Comparison of ENCODE assay signal across 8 mouse cellular contexts in genomic region chr4:155042606-155043288, GRCm38 (mm10). TPM values are rescaled to one million over a fixed set of nuclear protein-coding genes. Genes with fewer than 3 reads are reported as not detected.
DNase-seq lines count a peak whose midpoint lies in the region; ATAC-seq and TF ChIP-seq lines count a peak whose summit lies in the region.

No protein-coding gene starts in this region.

- H3K4me2 ChIP-seq in lung, embryonic 14.5 days, result peak overlapping the region; percentile 59
- peak overlapping the region; percentile 58 for H3K4me2 ChIP-seq in intestine, embryonic 15.5 days (replicated peaks)

- peak; percentile 54 for DNase-seq in cerebellum, adult 11 months
- no peak for DNase-seq in cerebellum, adult 9-11 months
- DNase-seq in lung, embryonic 14.5 days, result no peak
- DNase-seq in lung, postnatal 4 days, result no peak
- peak; percentile 42 for DNase-seq in right cerebral cortex, postnatal 14 days
- DNase-seq in adrenal gland, postnatal 4 days (ENCODE audit: low spot score in 2 of 2), result no peak
- DNase-seq in natural killer cell, adult 2 months (ENCODE audit: low spot score in 2 of 2), result no peak

- no peak for TF ChIP-seq CTCF in lung, embryonic 14.5 days (IDR thresholded peaks at IDR 0.05; ENCODE audit: low read depth)

- no peak for ATAC-seq in lung, embryonic 14.5 days (ENCODE audit: insufficient read depth)
- 0 out of 2 replicates have a peak, but pooled peaks have one; percentile 8 for ATAC-seq in intestine, embryonic 15.5 days

- no peaks in the 10 kb centered on the region for H3K9me3 ChIP-seq in lung, embryonic 14.5 days (ENCODE audit: low read depth, low read length)
- H3K9me3 ChIP-seq in intestine, embryonic 15.5 days, result no peaks in the 10 kb centered on the region

- H3K36me3 ChIP-seq in lung, embryonic 14.5 days (ENCODE audit: insufficient read depth), result no peaks in the 10 kb centered on the region
- no peaks in the 10 kb centered on the region for H3K36me3 ChIP-seq in intestine, embryonic 15.5 days

- no peaks in the 10 kb centered on the region for H3K4me1 ChIP-seq in lung, embryonic 14.5 days (ENCODE audit: insufficient read depth)
- peaks cover 6% of the 10 kb centered on the region; the same call in 1 of the 2 replicates for H3K4me1 ChIP-seq in intestine, embryonic 15.5 days (replicated peaks)

- H3K4me3 ChIP-seq in lung, embryonic 14.5 days (ENCODE audit: low read depth, low read length), result peak overlapping the region; percentile 35
- peak overlapping the region; percentile 25 for H3K4me3 ChIP-seq in intestine, embryonic 15.5 days (replicated peaks)

- no peak overlapping the region for H3K9ac ChIP-seq in lung, embryonic 14.5 days
- no peak overlapping the region for H3K9ac ChIP-seq in intestine, embryonic 15.5 days

- peaks cover 48% of the 10 kb centered on the region for H3K27me3 ChIP-seq in lung, embryonic 14.5 days (ENCODE audit: insufficient read depth, low read length)
- H3K27me3 ChIP-seq in intestine, embryonic 15.5 days (replicated peaks), result peaks cover 45% of the 10 kb centered on the region

- WGBS in lung, embryonic 14.5 days, result 2% methylated on average over 51 of the region's 65 CpGs
- 11% methylated on average over 65 of the region's 65 CpGs for WGBS in intestine, embryonic 15.5 days

- H3K27ac ChIP-seq in lung, embryonic 14.5 days (ENCODE audit: low read depth), result no peak overlapping the region
- H3K27ac ChIP-seq in intestine, embryonic 15.5 days, result no peak overlapping the region

RNA-seq across cellular contexts. Expression of gene Plch2, which starts 13.8 kb away (rescaled TPM):
- 5.2 and 6.7 TPM in 2 replicates for polyA plus RNA-seq in lung, embryonic 14.5 days (2014; fragmentation: Nextera tagmentation; extraction: Ambion mirVana)
- polyA plus RNA-seq in intestine, embryonic 15.5 days (2015; fragmentation: Nextera tagmentation; extraction: Ambion mirVana), result 19.9 and 21.2 TPM in 2 replicates
- total RNA-seq in adrenal gland, postnatal 4 days (2021), result 1 to 10 TPM; 1.1 to 1.6 TPM

RNA-seq across cellular contexts. Expression of gene Pex10, which starts 24.1 kb away (rescaled TPM):
- polyA plus RNA-seq in lung, embryonic 14.5 days (2014; fragmentation: Nextera tagmentation; extraction: Ambion mirVana), result 7.0 and 9.4 TPM in 2 replicates
- polyA plus RNA-seq in intestine, embryonic 15.5 days (2015; fragmentation: Nextera tagmentation; extraction: Ambion mirVana), result 23.3 and 26.0 TPM in 2 replicates
- total RNA-seq in adrenal gland, postnatal 4 days (2021), result 10 to 100 TPM; 25.6 to 27.5 TPM

RNA-seq across cellular contexts. Expression of gene Rer1, which starts 43.4 kb away (rescaled TPM):
- polyA plus RNA-seq in lung, embryonic 14.5 days (2014; fragmentation: Nextera tagmentation; extraction: Ambion mirVana), result 160 and 177 TPM in 2 replicates
- polyA plus RNA-seq in intestine, embryonic 15.5 days (2015; fragmentation: Nextera tagmentation; extraction: Ambion mirVana), result 194 and 205 TPM in 2 replicates
- 10 to 100 TPM; 90.8 to 96.1 TPM for total RNA-seq in adrenal gland, postnatal 4 days (2021)

RNA-seq across cellular contexts. Expression of gene Morn1, which starts 43.6 kb away (rescaled TPM):
- polyA plus RNA-seq in lung, embryonic 14.5 days (2014; fragmentation: Nextera tagmentation; extraction: Ambion mirVana), result 5.2 TPM in 2 replicates
- 3.0 and 3.9 TPM in 2 replicates for polyA plus RNA-seq in intestine, embryonic 15.5 days (2015; fragmentation: Nextera tagmentation; extraction: Ambion mirVana)
- total RNA-seq in adrenal gland, postnatal 4 days (2021), result 10 to 100 TPM; 12.1 to 14.9 TPM

Comparison
In these comparisons a context has a peak if more than half of its experiments do, and no peak if none do; other contexts are left out.
1. DNase-seq: peak in cerebellum, adult 11 months (single experiment) and right cerebral cortex, postnatal 14 days (single experiment); none in cerebellum, adult 9-11 months (single experiment), lung, embryonic 14.5 days (single experiment), lung, postnatal 4 days (0 of 2), adrenal gland, postnatal 4 days (0 of 2) and natural killer cell, adult 2 months (0 of 2).